Mouse (Mus musculus) 3T3-L1 (cell line): ENCODE data around the gene Mrvi1.
"Not testable (repeated sequence)": the region's sequence is repeated elsewhere in the genome, so short reads cannot be mapped to it uniquely, and the experiment has no call there.

Experiments
- DNase-seq: peaks from one replicate; pipeline ENCODE4 v3.0.0-alpha.2; 2015; ENCODE audit warnings: low read depth, low spot score

Mrvi1 gene

GRCm38 (mm10) chr7:110941701-110942530, 40.3 kb downstream of the Mrvi1 start:
- DNase-seq: peak; percentile 76

GRCm38 (mm10) chr7:110941116-110941521, 41.1 kb downstream of the Mrvi1 start:
- DNase-seq: peak; percentile 61

GRCm38 (mm10) chr7:110935815-110936762, 46.2 kb downstream of the Mrvi1 start:
- DNase-seq: no peak

GRCm38 (mm10) chr7:110933999-110934398, 48.3 kb downstream of the Mrvi1 start:
- no peak for DNase-seq

- no peak for DNase-seq
Measured at GRCm38 (mm10) chr7:110933329-110933728, 48.9 kb downstream of the Mrvi1 start.

GRCm38 (mm10) chr7:110930118-110930854, 52.0 kb downstream of the Mrvi1 start:
- DNase-seq: peak; percentile 76

- DNase-seq: no peak
Measured at GRCm38 (mm10) chr7:110926562-110926961, 55.7 kb downstream of the Mrvi1 start.

- DNase-seq: no peak
Measured at GRCm38 (mm10) chr7:110920331-110921261, 61.7 kb downstream of the Mrvi1 start.

- DNase-seq: no peak
Measured at GRCm38 (mm10) chr7:110919721-110920120, 62.5 kb downstream of the Mrvi1 start.

GRCm38 (mm10) chr7:110915913-110916312, 66.3 kb downstream of the Mrvi1 start:
- DNase-seq: no peak

- DNase-seq: no peak
Measured at GRCm38 (mm10) chr7:110914531-110914930, 67.7 kb downstream of the Mrvi1 start.

- no peak for DNase-seq
Measured at GRCm38 (mm10) chr7:110913754-110914153, 68.5 kb downstream of the Mrvi1 start.

- DNase-seq: no peak
Measured at GRCm38 (mm10) chr7:110908209-110909144, 73.8 kb downstream of the Mrvi1 start.

- DNase-seq: no peak
Measured at GRCm38 (mm10) chr7:110906566-110906965, 75.7 kb downstream of the Mrvi1 start.

- no peak for DNase-seq
Measured at GRCm38 (mm10) chr7:110903226-110903625, 79.0 kb downstream of the Mrvi1 start.

GRCm38 (mm10) chr7:110897202-110897601, 85.1 kb downstream of the Mrvi1 start:
- DNase-seq: no peak

- no peak for DNase-seq
Measured at GRCm38 (mm10) chr7:110896453-110896852, 85.8 kb downstream of the Mrvi1 start.

- DNase-seq: not testable (repeated sequence)
Measured at GRCm38 (mm10) chr7:110895772-110896171, 86.5 kb downstream of the Mrvi1 start.

GRCm38 (mm10) chr7:110894673-110895072, 87.6 kb downstream of the Mrvi1 start:
- DNase-seq: no peak
